Mouse (Mus musculus): ENCODE results near the gene Dhx58.

DNA sequence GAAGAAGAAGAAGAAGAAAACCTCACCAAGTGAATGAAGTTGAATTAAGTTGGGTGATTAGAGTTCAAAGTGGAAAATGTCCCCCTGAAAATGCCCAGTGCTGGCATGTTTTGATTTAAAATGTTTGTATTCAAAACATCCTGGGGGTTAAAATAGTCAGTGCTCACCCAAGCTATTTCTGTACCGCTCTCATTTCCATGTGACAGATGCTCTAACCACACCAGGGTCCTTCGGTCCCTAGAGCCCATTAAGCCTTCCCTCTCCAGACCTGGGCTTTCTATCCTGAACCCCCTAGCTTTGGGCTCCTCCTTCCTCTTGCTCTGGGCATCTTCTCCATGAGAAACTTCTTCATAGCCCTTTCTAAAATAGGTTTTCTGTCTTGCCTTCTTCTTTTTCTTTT lies 20.0 kb downstream of the Dhx58 start:
- TF ChIP-seq CTCF (conservative IDR thresholded peaks at IDR 0.05; ENCODE audit: low read length), result no peak
- TF ChIP-seq NANOG (IDR thresholded peaks at IDR 0.05; ENCODE audit: borderline replicate concordance, low read length), result no peak
- no peak for TF ChIP-seq POU5F1 (IDR thresholded peaks at IDR 0.05; ENCODE audit: borderline replicate concordance, low read length)

Data from E14TG2a.4 (cell line).